Mouse (Mus musculus): ENCODE data around the gene Setd1b.

Setd1b gene

DNA sequence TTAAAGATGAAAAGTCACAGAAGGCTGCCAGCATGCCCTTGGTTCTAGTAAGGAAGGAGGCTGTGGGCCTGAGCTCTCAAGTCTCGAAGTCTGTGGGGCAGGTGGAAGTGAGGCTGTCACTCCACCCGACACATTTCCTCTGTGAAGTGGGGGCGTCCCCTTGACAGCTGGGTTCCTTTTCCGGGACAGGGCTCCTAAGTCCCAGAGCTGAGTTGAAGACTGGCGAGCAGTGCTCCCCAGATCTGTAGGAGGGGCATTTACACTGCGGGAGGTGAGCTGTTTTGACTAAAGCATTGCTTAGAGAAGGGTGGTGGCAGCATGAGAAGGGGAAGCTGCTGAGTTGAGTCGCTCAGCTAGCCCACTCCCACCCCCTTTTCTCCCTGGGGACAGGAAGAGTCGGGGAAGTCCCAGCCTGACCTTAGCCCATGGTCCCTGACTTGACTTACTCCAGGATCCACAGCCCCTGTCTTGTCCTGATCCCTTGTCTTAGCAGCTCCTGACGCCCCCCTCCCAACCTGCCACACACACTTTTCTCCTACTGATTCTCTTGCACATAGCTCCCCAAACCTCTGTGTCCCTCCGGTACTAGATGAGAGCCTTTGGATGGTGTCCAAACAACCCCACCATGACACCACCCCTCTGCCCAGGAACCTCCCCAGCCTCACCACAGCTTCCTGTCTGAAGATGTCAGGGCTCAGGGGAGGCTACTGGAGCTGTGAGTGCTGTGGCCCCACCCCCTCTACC is 13.4 kb upstream of the Setd1b start:
- no peak for DNase-seq (ENCODE audit: low read depth, low spot score)

DNA sequence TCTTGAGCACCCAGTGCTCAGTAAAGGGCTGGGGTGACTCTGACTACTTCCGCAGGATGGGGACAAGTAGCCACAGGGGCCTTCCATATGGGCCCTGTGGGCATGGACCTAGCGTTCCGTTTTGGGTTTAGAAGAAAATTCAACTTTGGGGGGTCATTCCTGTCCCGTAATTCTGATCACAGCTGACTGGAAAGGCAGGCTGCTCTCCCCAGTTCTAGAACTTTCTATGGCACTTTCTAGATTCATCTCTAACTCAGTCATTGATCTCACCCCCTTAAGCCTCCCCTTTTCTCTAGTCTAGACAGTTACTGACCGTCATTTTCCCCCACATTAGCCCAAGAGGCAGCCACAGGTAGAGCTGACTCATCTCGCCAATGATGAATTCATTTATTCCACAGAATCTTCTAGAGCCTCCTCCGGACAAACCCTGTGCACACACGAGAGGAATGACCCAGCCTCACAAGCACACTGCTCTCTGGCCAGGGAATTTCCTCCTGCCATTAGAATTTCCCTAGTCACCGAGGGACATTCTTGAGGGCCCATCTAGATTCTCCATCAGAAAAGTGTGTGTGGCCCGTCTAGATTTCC is 12.7 kb upstream of the Setd1b start:
- DNase-seq (ENCODE audit: low read depth, low spot score) = no peak

DNA sequence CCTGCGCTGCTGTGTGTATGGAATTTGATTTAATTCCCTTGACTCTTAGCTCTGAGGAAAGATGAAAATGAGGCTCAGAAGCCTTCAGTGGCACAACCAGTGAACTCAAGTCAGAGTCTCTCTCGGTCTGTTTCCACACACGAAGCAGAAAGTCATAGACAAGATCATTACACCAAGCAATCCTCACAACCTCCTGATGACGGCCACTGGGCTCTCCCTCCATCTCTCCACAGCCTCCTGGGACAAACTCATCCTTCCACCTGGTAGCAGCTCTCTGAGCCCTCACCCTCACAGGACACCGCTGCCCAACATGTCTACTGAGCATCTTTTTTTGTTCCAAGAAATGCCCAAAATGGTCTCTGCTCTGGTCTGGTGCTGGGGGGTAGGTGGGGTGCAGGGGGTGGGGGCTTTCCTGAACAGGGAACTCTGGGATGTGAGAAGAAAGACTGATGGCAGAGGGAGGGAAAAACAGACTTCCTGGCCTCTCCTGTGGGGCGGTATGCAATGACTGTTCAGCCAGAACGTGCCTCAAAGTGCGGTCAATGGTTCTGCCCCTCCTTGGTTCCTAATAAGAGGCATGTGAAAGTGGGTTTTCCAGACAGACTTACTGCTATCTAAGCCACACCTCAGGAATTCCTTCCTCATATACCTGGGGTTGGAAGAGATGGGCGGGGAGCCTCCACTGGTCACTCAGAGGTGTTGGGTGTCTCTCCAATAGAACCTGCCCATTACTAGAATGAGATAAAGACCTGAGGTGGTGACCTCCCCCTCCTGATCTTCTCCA is 11.8 kb upstream of the Setd1b start:
- DNase-seq (ENCODE audit: low read depth, low spot score) = no peak

DNA sequence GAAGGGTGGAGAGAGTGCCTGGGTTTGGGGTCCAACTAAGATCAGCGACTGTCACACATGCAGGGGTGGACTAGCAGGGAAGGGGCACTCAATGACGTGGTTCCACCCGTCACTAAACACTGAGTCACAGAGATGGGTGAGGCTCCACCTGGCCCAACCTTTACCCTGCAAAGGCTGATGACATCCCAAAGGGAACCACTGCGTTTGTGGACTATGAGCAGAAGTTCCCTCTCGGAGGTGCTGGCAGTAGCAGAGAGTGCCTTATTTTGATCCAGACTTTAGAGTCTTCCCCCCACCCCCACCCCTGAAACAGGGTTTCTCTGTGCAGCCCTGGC is 11.2 kb upstream of the Setd1b start:
- no peak for DNase-seq (ENCODE audit: low read depth, low spot score)

DNA sequence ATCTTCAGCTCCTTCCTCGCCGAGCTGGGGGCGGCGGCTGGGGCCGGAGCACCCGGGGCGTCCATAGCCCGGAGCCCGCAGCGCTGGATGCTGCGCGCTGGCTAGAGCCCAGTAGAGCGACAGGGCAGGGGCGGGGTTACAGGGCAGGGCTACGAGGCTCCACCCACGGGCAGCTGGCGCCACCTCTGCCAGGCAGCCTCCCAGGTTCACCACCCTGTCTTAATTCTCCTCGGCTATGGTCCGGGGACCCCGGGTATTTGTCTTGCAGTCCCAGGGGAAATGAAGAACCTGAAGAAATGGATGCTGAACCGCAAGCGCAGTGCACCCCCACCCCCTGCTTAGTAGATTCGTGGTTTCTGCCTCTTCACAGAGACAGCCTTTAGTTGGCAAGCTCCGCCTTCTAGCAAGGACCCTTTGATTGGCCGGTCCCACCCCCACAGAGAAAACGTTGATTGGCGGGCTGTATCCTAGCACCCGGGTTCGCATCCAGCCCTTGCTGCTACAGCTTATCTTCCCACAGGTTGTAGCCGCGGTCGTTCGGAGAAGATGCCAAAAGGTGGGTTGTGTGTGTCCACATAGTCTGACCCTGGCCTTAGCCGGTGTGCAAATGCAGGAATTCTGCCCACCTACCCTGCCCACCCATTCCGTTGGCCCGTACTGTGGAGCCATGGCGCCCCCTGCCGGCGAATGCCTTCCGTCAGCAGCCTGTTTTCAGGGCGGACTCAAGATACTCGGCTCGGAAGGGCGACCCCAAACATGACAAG is 9.5 kb upstream of the Setd1b start, which contains the start of gene Rhof:
TSS of gene Rhof (minus strand) at position 385 of the 764 bp plus-strand sequence.
- DNase-seq (ENCODE audit: low read depth, low spot score) = peak; percentile 57

DNA sequence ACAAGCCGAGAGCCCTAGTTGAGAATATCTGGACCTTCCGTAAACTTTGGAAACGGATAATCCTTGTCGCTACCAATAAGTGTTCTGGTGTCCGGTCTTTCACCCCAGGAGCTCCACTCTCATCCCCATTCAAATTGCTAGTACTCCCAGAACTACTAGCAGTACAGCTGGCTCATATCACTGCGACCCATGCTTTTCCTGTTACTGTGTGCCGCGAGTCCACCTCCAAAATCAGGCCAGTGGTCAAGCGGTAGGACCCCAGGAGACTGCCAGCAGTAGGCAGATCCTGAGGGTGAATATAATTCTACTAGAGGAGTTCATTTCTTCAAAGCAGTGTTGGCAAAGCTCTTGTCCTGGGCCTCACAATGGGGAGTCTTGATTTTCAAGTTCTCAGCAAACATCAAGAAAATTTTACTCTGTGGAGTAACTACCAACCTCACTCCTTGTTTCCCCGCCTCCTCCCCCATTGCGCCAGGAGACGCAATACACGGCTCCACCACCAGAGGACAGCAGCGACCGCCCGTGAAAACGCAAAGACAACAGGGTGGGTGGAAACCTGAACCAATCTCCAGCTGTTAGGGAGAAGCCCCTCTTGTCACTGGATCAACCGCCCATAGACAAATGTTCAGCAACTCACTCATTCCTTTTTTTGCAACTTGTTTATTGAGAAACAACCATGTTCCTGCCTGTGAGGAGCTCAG is 8.8 kb upstream of the Setd1b start:
- DNase-seq (ENCODE audit: low read depth, low spot score) = peak; percentile 85

DNA sequence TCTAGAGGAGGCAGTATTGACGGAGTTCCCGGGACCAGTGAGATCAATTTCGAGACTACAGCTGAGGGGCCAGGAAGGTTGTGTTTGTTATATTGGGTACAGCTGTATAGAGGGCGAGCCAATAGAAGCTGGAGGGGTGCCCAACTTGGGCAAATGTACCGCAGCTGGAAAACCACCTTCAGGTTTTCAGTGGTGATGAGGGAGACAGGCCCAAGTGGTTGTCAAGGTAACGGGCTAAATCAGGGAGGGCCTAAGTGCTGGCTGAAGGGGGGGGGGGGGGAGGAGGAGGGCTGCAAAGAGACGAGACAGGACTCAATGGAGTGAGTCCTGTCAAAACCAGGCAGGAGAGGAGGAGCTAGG is 8.2 kb upstream of the Setd1b start:
- DNase-seq (ENCODE audit: low read depth, low spot score) = no peak

DNA sequence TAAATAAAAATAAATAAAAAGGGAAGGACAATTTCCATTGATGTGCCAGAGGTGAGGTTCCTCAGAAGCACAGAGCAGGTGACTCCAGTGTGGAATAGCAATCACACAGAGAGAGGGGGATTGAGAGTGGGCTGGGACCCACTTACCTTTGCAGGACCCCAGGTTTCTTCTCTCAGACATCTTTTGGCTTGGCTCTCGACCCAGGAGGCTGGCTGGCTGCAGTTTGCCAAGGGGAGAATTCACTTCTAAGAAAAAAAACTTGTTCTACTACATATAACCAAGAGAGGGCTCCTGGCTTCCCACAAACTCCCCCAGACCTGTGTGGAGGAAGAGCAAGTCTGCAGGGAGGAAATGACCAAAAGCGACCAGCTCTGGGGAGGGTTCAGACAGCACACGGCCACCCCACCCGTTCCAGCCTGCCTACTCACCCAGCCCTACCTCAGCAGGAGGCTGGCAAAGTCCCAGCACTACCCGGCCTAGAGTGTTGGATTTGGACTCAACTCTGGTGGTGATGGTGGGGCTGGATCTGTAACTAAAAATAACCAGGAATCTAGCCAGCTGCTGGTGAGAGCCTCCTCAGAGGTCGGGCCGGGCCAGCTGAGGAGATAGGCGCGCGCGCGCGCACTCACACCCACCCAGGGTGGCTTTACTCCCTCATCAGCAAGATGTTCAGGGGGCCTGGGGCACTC is 7.7 kb upstream of the Setd1b start:
- DNase-seq (ENCODE audit: low read depth, low spot score) = no peak

DNA sequence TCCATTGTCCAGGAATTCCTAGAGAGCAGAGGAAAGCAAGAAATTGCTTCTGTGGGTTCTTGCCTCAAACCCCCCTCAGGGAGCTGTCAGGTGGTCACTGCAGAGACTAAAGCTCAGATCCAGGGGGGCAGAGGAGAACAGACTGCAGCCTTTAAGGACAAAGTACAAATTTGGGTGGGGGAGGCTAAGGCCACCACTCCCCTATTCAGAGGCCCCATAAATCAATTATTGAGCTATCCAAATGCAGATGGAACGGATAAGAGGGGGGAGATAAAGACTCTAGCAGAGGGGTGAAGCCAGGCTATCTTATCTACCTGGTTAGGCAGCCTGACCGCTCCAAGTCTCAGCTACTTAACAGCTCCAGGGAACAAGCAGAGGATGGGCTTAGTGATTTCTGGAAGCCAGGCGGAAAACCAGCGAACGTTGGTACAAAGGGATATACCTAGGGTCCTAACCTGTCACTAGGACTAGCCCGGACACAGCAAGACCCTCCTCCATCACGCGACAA is 7.1 kb upstream of the Setd1b start:
- no peak for DNase-seq (ENCODE audit: low read depth, low spot score)

DNA sequence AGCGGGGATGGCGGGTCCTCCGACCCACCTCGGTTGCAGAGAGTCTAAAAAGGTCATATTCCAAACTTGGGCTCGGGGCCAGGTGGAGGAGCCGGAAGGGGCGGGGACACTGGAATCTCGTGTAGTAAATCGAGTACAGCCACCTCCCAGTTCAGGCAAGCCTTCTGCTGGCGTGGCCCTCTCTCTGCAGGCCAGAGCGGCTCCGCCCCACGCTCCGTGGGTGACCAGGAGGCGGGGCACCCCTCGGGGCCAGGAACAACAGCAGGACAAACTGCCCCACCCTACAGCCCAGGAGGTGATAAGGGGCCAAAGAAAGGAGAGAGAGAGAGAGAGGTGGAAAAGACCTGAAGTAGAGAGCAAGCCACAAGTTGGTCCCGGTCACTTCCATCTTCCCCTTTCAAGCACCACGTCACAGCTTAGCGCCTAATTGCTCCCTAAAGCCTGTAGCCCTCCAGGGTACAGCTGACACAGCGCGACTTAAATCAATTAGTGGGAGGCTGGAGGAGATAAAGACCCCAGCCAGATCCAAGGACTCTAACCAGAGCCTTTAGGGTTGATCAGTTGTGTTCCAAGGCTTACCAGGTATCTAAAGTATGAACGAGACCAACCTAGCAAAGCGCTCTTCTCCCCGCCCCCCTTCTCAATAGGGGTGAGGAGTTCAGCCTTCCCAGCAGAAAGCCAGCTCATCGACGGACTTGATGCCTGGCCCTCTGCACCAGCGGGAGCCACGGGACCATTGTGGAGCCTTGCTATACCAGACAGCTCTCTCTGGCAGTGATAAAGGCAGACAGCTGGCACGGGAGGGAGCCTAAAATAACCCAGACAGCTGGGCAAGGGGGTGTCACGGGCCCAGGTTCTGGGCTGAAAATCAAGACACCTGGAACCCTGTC is 6.3 kb upstream of the Setd1b start:
- peak; percentile 47 for DNase-seq (ENCODE audit: low read depth, low spot score)

DNA sequence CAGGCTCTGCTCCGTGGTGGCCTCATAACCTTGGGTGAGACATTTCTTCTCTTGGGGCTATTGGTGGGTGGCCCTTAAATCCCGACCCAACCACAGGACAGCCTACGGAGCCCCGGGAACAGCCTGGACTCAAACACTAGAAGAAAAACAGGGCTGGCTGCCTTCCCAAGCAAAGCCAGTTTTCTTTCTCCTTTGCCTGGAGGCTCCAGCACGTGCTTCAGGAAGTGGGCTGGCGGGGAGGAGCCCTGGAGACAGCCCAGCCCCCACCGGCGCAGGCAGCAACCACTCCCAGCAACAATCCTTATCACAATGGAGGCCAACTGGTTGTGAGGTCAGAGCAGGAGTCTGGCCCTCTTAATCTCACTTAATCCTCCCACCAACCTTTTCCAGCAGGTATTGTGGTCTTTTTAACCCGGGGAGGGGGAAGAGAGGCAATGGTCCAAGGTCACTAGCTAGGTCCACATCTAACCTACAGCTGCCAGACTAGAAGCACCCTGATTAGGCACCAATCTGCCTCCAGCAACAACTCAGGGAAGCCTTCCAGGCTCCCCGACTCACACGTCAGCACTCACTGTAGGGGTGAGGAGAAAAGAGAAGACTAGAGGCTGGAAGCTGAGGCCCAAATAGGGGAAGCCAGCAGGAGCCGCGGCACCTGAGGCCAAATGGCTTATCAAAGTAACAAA is 5.5 kb upstream of the Setd1b start:
- DNase-seq (ENCODE audit: low read depth, low spot score) = peak; percentile 63

DNA sequence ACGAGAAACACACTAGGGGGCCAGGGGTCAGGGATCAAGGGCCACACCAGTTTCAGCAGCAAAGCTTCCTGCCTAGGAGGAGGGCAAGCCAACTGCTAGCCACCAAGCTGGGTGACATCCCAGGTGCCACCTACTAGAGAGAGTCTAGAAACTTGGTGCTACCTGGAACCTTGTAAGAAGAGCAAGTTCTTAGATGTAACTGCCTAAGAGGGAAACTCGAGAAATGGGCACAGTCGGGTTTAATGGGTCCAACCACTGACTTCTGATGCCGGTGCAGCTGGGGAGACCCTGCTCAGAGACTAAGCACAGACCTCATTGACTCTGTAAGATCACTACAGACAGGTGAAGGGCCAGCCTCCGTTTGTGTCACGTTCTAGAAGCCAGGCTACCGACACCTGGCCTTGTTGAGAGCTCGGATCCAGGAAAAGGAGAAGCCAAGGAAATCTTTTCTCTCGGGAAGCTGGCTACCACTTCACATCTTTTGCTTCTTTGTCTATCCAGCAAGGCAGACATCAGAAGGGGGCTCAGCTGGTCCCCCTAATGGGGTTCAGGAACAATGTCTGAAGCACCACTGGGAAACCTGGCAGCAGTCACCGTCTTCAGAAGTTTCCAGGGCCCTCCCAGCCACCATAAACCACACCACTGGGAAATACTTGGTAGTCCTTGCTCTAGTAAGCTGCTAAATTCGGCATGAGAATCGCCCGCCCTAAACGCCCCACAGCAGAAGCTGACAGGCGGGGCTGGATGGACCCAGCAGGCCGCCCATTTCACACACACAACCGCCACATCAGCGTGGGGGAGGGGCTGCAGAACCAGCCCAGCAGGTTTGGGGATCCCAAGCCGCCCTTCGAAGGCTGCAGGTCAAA is 4.7 kb upstream of the Setd1b start:
- peak; percentile 66 for DNase-seq (ENCODE audit: low read depth, low spot score)

DNA sequence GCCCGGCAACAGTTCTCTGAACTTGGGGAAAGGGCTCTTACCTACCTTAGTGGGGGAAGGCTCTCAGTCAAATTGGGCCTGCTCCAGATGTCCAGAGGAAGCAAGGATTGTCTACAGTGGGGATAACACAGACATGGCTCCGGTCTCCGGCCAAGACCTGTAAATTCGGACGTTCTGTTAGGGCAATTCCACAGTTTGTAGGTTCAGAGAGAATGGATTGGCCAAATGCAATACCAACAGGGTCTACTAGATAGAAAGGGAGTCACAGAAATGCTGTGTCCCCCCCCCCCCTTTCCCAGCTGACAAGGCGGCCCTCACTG is 4.1 kb upstream of the Setd1b start:
- DNase-seq (ENCODE audit: low read depth, low spot score) = no peak

DNA sequence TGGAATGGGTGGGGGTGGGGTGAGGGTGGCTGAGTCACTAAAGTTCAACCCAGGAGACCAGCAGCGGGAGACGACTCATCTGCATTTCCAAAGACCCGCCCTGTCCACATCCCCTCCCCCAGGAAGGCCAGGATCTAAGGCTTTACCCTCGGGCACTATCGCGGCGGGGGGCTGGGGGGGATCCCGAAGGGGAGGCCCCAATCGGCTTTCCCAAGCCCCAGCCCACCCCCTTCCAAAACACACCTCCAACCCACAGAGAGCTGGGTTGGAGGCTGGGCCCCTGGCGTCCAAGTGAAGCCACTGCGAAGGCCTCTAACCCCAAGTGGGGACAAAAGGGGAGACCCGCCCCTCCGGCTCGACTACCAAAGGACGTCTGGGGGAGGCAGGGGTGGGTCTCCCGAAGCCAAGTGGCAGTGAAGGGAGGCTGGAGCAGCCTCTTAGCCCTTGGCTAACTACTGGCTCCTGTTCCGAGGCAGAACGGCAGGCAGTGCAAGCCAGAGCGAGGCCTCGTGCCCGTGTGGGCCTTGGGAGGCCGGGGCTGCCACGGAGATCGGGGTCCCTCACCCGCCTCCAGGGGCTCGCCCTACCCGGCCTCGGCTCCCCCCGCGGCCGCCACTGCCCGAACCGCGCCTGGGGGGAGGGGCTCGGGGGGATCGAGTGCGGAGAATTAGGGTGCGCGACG is 3.6 kb upstream of the Setd1b start:
- DNase-seq (ENCODE audit: low read depth, low spot score) = peak; percentile 76

DNA sequence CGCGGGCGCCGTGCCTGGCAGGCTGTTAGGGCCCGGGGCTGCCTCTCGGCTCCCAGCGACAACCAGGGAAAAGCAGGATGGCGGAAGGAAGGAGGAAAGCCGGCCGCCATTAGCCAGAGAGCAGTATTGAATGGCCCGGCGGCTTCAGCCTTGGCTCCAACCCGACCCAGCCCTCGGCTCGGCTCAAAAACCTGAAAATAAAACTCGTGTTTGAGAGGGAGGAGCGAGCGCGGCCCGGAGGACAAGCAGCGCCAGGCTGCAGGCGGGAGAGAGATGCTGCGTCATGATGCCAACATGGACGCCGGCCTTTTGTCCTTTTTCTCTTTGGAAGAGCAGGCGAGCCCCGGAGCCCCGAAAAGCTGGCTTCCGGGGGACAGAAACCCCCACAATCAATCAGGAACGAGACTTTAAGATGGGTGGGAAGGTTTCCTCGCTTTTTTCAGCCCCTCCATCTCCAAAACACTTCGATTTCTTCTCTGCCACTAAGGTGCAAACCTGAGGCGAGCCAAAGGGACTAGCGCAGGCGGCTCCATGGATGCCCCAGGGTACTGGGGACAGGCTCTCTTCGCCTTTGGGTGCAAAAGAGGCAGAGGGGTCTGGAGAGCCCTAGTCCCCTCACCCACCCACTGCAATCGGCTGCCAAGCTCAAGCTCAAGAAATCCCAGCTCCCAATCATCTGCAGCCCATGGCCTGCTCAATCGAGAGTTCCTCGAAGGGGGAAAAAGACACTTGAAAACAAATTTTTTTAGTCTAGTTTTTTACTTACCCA is 2.9 kb upstream of the Setd1b start:
- peak; percentile 59 for DNase-seq (ENCODE audit: low read depth, low spot score)

DNA sequence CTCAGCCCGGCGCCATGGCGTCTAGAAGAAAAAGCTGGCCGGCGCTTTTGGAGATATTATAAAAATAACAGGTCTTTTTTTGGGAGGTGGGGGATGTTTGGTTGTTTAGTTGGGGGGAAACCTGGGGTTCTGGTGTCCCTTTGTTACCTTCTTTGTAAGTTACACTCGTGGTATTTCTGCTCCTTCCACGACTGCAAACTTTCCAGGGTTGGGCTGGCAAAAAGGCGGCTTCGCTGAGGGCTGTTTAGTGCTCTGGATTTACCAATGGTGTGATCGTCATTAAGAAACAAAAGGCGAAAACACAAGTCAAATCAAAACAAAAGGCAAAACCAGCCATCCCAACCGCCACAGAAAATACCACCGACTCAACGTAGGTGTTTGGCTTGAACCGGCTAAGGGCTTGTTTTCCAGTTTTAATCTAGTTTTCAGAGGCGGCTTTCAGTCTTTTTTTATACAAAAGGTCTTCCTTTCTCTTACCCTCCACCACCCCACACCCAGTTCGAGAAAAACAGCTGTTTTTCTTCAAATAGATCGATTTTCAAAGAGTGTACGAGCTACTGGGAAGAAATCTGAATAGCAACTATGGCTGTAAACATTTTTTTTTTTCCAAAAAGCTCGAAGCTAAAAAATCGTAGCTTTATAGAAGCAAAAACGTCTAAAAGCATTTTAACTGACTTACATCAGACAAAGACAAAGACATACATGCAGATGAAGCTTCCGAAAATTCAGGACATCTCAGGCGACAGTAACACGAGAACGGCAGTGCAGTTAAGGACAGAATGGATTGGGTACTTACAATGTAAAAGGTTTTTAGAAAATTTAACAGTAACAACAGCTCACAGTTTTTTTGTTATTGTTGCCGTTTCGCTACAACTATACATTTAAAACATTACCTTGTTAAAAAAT is 2.0 kb upstream of the Setd1b start:
- no peak for DNase-seq (ENCODE audit: low read depth, low spot score)

Data from forelimb bud, embryonic 11.5 days (tissue).